Mouse (Mus musculus) embryonic facial prominence, embryonic 13.5 days (tissue): ENCODE results near the gene Pdia2. TPM values are rescaled to one million over a fixed set of nuclear protein-coding genes. Genes with fewer than 3 reads are reported as not detected.
A peak's percentile ranks its signal among the peaks of the same experiment; 100 is the strongest.

Experiments
- ATAC-seq: fragments of 200-750 bp; cut with Nextera tagmentation; 2 replicates; pipeline ENCODE4 v1.8.0; 2017; ENCODE audit warnings: low read depth; ENCODE audit not compliant: insufficient number of reproducible peaks, insufficient read depth, low FRiP score, low TSS enrichment
- H3K27ac ChIP-seq: fragments of 300-500 bp; sonication (generic); 2 replicates; pipeline ENCODE4 v1.5.1; 2015; ENCODE audit warnings: moderate library complexity, mild to moderate bottlenecking, inconsistent platforms
- H3K27me3 ChIP-seq: fragments of 300-500 bp; sonication (generic); 2 replicates; pipeline ENCODE4 v1.6.1; 2015; ENCODE audit warnings: mild to moderate bottlenecking, inconsistent platforms
- H3K36me3 ChIP-seq: fragments of 300-500 bp; sonication (generic); 2 replicates; pipeline ENCODE4 v1.6.1; 2015; ENCODE audit warnings: mild to moderate bottlenecking, inconsistent platforms
- H3K4me1 ChIP-seq: fragments of 300-500 bp; sonication (generic); 2 replicates; pipeline ENCODE4 v1.6.1; 2015; ENCODE audit warnings: inconsistent platforms
- H3K4me2 ChIP-seq: fragments of 300-500 bp; sonication (generic); 2 replicates; pipeline ENCODE4 v1.6.1; 2015; ENCODE audit warnings: moderate library complexity, mild to moderate bottlenecking, inconsistent platforms
- H3K4me3 ChIP-seq: fragments of 300-500 bp; sonication (generic); 2 replicates; pipeline ENCODE4 v1.5.1; 2015; ENCODE audit warnings: mild to moderate bottlenecking, inconsistent platforms
- H3K9ac ChIP-seq: fragments of 300-500 bp; sonication (generic); 2 replicates; pipeline ENCODE4 v1.6.1; 2015; ENCODE audit warnings: mild to moderate bottlenecking, inconsistent platforms
- H3K9me3 ChIP-seq: fragments of 300-500 bp; sonication (generic); 2 replicates; pipeline ENCODE4 v1.6.1; 2016; ENCODE audit warnings: inconsistent platforms
- WGBS: fragments of 180-500 bp; shearing (Covaris S2); methylation state at CpG from one replicate; pipeline ENCODE4 v1.1.7; 2015; ENCODE audit warnings: mixed read lengths; 5-methylcytosine and 5-hydroxymethylcytosine counted together
- polyA plus RNA-seq: library from polyadenylated mRNA; unstranded; fragments of >200 nt; fragmentation: Nextera tagmentation; extraction: Ambion mirVana; gene quantifications from 2 replicates; pipeline ENCODE4 v1.2.1, GENCODE M21; 2015

Gene Pdia2
- polyA plus RNA-seq, 1 experiment from 2014 or later: 0.28 TPM

DNA sequence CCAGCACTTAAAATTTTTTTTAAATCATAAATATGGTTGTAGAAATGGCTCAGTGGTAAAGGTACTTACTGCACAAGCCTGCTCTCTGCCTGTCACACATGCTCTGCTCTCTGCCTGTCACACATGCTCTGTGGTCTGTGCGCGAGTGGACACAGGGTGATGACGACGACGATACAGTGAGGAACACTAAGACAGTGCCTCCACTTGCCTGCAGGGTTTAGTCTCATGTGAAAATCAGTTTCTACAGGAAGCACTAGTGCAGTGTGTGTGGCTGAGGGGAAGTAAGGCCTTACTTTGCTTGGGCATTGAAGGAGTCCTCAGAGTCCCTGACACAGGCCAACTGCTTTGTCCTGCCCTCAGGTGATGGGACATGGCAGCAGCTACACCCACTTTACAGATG is 30.9 kb upstream of the Pdia2 start:
- no peak overlapping the region for H3K9ac ChIP-seq
- H3K27me3 ChIP-seq: no peaks in the 10 kb centered on the region
- H3K4me3 ChIP-seq: no peak overlapping the region
- no peaks in the 10 kb centered on the region for H3K4me1 ChIP-seq
- no peak for ATAC-seq
- H3K4me2 ChIP-seq: no peak overlapping the region
- no peaks in the 10 kb centered on the region for H3K9me3 ChIP-seq
- WGBS: 94% methylated on average over 5 of the region's 5 CpGs
- H3K36me3 ChIP-seq: peaks cover 7% of the 10 kb centered on the region; the same call in 1 of the 2 replicates
- no peak overlapping the region for H3K27ac ChIP-seq

DNA sequence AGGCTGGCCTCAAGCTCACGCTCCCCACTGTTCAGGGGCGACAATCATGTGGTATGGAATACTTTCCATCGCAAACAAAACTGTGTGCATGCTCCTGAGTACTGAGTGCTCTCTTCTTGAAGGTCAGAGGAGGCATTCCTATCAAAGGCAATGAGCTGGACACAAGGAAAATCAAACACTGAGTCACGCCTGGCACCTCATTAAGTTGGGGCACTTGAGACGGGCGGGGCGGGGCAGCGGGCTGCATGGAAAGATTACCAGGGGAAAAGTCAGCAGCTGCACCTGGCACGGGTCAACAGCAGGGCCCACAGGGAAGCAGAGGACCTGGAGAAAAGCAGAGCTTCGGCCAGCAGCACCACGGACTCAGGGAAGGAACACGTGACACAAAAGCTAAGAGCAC is 26.3 kb upstream of the Pdia2 start:
- Histone ChIP-seq H3K4me2 (no peak overlapping the region), H3K27ac (no peak overlapping the region), H3K9ac (no peak overlapping the region), H3K9me3 (no peaks in the 10 kb centered on the region), H3K4me1 (no peaks in the 10 kb centered on the region), H3K27me3 (no peaks in the 10 kb centered on the region), H3K36me3 (no peaks in the 10 kb centered on the region), H3K4me3 (no peak overlapping the region)
- 88% methylated on average over 12 of the region's 12 CpGs for WGBS
- ATAC-seq: no peak

DNA sequence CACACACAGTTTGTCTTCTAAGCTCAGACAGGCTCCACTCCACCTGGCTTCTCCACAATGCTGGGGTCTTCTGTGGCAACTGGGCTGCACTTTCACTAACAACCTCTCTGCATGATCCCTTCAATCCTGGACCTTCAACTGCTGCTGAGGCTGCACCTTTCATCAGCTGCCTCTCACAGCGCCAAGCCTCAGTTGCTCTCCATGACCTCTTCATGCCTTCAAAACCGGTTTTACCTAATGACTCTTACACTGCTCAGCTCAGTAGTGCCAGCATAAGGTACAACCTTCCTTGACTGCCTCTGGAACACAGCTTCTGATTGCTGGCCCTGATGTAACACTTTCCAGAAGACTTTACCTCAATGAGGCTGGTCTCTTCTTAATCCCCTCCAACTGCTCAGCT is 22.6 kb upstream of the Pdia2 start:
- whole genome bisulfite sequencing: 79% methylated on average over 2 of the region's 2 CpGs
- Histone ChIP-seq H3K4me2 (no peak overlapping the region), H3K9ac (no peak overlapping the region), H3K4me3 (no peak overlapping the region), H3K36me3 (peaks cover 20% of the 10 kb centered on the region), H3K4me1 (no peaks in the 10 kb centered on the region), H3K27me3 (no peaks in the 10 kb centered on the region), H3K27ac (no peak overlapping the region), H3K9me3 (no peaks in the 10 kb centered on the region)
- ATAC-seq: no peak

DNA sequence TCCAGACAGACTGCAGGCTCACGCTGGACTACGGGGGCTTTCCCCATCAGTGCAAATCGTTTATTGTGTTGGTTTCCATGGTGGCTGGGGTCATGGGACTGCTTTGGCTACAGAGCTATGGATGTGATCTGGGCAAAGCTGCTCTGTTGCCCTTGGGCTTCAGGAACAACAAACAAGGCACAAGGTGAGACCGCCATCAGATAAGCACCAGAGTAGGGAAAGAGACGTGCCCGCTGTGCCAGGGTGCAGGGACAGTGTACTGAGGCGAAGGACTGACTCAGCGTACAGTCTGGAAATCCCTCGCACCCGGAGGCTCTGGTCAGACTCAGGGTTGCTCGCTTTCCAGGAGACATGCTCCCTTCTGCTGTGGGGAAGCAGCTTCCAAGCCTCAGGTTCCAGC is 13.8 kb upstream of the Pdia2 start:
- ATAC-seq: no peak
- no peak overlapping the region for H3K4me3 ChIP-seq
- no peak overlapping the region for H3K27ac ChIP-seq
- no peak overlapping the region for H3K9ac ChIP-seq
- H3K4me2 ChIP-seq: no peak overlapping the region
- H3K9me3 ChIP-seq: no peaks in the 10 kb centered on the region
- H3K27me3 ChIP-seq: no peaks in the 10 kb centered on the region
- H3K4me1 ChIP-seq: no peaks in the 10 kb centered on the region
- H3K36me3 ChIP-seq: peaks cover 47% of the 10 kb centered on the region
- WGBS: 85% methylated on average over 11 of the region's 11 CpGs

DNA sequence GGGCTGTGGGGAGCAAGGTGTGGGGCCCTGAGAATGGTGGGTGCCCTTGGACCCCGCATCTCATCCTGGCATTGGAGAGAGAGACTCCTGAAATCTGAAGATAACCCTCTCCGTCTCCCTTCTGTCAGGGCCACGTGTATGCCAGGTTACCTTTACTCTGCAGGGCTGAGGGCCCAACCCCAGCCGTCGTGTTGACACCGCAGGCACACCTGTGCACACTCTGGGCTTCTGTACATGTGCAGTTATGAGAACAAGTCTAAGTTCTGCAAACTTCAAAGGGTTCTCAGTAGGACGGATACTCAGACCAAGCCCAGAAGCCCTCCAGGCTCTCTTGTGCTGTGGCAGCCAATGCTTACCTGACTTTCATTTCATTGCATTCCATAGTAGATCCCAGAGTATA is 13.4 kb upstream of the Pdia2 start:
- Histone ChIP-seq H3K9ac (no peak overlapping the region), H3K4me1 (no peaks in the 10 kb centered on the region), H3K27ac (no peak overlapping the region), H3K27me3 (no peaks in the 10 kb centered on the region), H3K4me2 (no peak overlapping the region), H3K36me3 (peaks cover 43% of the 10 kb centered on the region), H3K4me3 (no peak overlapping the region), H3K9me3 (no peaks in the 10 kb centered on the region)
- ATAC-seq: no peak
- WGBS: 88% methylated on average over 7 of the region's 7 CpGs

DNA sequence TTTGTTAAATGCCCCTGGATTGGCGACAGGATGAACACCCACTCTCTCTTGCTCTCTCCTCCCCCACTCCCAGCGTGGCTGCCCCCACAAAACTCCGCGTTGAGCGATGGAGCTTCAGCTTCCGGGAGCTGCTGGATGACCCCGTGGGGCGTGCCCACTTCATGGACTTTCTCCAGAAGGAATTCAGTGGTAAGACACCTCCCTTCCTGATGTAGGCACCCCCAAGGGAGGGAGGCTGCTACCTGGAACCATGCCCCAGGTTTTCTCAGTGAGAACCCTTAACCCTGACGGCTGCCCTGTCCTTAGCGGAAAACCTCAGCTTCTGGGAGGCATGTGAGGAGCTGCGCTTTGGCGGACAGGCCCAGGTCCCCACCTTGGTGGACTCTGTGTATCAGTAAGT is 8.8 kb upstream of the Pdia2 start, which contains the start of gene Arhgdig:
TSS of gene Arhgdig (minus strand) at position 101 of the 400 bp plus-strand sequence.
- Histone ChIP-seq H3K27ac (no peak within 1 kb of the TSS), H3K36me3 (peaks cover 5% of the 10 kb centered on the region), H3K4me2 (no peak within 1 kb of the TSS), H3K4me1 (peaks cover 12% of the 10 kb centered on the region), H3K9me3 (no peaks in the 10 kb centered on the region), H3K4me3 (no peak within 1 kb of the TSS), H3K9ac (no peak within 1 kb of the TSS), H3K27me3 (peaks cover 19% of the 10 kb centered on the region)
- 87% methylated on average over 12 of the region's 12 CpGs for WGBS
- no peak for ATAC-seq

DNA sequence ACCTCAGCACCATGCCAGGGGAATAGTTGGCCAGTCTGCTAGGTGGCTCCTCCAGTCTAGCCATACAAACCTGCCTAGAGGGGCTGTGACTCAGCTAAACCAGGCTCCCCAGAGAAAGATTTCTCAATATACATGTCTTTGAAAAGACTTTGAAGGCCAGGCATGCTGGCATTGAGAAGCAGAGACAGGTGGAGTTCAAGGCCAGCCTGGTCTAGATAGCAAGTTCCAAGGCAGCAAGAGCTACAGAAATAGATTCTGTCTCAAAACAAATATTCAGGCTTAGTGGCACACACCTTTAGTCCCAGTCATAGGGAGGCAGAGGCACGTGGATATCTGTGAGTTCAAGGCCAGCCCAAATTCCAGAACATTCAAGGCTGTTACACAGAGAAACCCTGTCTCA is 7.5 kb upstream of the Pdia2 start:
- H3K27me3 ChIP-seq: peaks cover 32% of the 10 kb centered on the region
- no peak overlapping the region for H3K27ac ChIP-seq
- H3K4me2 ChIP-seq: no peak overlapping the region
- H3K9me3 ChIP-seq: no peaks in the 10 kb centered on the region
- peaks cover 17% of the 10 kb centered on the region for H3K4me1 ChIP-seq
- 45% methylated on average over 1 of the region's 1 CpGs for WGBS
- ATAC-seq: no peak
- H3K4me3 ChIP-seq: no peak overlapping the region
- no peaks in the 10 kb centered on the region for H3K36me3 ChIP-seq
- H3K9ac ChIP-seq: no peak overlapping the region

DNA sequence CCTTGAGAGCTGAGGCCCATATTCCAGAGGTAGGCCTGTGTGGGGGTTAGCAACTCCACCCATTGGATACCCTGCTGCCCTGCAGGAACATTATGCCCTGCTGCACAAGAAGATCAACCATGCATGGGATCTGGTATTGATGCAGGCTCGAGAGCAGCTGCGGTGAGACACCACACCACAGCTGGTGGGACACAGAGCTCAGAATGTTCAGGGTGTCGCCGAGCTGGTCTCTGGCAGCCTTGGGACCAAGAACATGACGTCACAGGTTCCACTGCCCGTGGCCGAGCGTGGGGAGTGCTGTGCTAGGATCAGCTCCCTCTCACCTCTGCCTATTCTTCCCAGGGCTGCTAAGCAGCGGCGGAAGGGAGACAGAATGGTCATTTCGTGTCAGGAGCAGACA is 5.9 kb upstream of the Pdia2 start:
- peaks cover 48% of the 10 kb centered on the region for H3K27me3 ChIP-seq
- WGBS: 36% methylated on average over 11 of the region's 11 CpGs
- H3K27ac ChIP-seq: no peak overlapping the region
- H3K36me3 ChIP-seq: no peaks in the 10 kb centered on the region
- ATAC-seq: no peak
- no peak overlapping the region for H3K9ac ChIP-seq
- H3K4me2 ChIP-seq: no peak overlapping the region
- peaks cover 28% of the 10 kb centered on the region for H3K4me1 ChIP-seq
- no peaks in the 10 kb centered on the region for H3K9me3 ChIP-seq
- H3K4me3 ChIP-seq: no peak overlapping the region

DNA sequence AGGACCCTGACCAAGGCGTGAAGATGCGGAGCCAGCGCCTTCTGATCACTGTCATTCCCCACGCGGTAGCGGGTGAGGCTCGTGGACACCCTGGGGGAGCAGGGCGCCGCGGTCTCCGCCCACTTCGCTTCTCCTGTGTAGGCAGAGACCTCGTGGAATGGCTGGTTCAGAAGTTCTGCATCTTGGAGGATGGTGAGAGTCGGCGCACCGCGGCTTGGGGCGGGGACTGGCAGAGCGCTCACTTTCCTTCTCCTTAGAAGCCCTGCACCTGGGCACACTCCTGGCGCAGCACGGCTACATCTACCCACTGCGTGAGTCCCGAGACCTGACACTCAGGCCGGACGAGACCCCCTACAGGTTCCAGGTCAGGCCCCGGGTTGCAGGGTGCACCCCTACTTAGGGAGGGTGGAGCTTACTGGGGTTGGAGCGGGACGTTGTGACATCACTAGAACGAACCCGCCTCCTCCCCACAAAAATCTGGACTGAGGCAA is 4.5 kb upstream of the Pdia2 start:
- H3K9me3 ChIP-seq: no peaks in the 10 kb centered on the region
- 1% methylated on average over 30 of the region's 30 CpGs for WGBS
- H3K27ac ChIP-seq: no peak overlapping the region
- peaks cover 59% of the 10 kb centered on the region for H3K27me3 ChIP-seq
- peak overlapping the region; percentile 56 for H3K4me3 ChIP-seq
- peak overlapping the region; percentile 97 for H3K4me2 ChIP-seq
- peak overlapping the region; percentile 60 for H3K9ac ChIP-seq
- peaks cover 28% of the 10 kb centered on the region for H3K4me1 ChIP-seq
- ATAC-seq: no peak
- H3K36me3 ChIP-seq: no peaks in the 10 kb centered on the region

DNA sequence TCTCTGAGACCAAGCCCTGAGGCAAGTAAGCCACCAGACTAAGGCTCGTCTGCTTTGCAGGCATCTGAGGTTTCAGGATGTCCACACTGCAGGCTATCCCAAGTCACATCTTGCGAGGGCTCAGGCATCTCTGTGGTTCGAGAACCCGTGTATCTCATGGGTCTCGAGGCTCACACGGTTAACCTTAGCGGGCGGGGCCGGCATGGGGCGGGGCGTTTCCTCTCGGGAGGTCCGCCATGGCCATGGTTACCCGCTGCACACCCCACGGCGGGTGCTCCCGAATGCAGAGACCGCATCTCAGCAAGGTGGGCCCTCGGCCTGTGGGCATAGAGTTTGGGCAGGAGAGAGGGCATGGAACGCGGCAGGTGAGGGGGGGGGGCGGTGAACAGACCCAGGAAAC is 3.9 kb upstream of the Pdia2 start, which contains the start of gene Rgs11:
TSS of gene Rgs11 (plus strand) at position 215 of the 400 bp plus-strand sequence.
- Histone ChIP-seq H3K36me3 (peaks cover 5% of the 10 kb centered on the region), H3K9ac (peak within 1 kb of the TSS; percentile 60), H3K27me3 (peaks cover 59% of the 10 kb centered on the region), H3K4me1 (peaks cover 28% of the 10 kb centered on the region), H3K9me3 (no peaks in the 10 kb centered on the region), H3K27ac (no peak within 1 kb of the TSS), H3K4me3 (peak within 1 kb of the TSS; percentile 56), H3K4me2 (peak within 1 kb of the TSS; percentile 97)
- ATAC-seq: no peak
- under 1% methylated on average over 22 of the region's 22 CpGs for WGBS

DNA sequence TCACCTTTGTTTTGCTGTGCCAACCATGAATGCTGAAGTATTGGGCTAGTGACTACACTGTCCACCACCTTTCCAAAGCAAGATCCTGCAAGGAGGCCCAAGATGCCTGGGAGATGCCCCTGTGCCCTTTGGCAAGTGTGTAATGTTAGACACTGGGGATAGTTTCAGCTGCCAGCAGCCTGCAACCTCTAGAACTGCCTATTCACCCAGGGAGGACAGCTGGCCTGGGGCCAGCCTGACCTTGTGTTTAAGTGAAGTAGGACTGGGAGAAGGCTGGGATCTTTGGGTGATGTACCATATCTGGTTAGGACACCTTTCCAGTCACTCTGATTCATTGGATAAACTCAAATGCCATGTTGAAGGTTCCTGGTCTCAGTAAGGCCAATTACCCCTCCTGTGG is 3.1 kb upstream of the Pdia2 start:
- Histone ChIP-seq H3K4me3 (no peak overlapping the region), H3K4me2 (no peak overlapping the region; the same call in 1 of the 2 replicates), H3K36me3 (peaks cover 12% of the 10 kb centered on the region), H3K9ac (no peak overlapping the region), H3K27ac (no peak overlapping the region), H3K27me3 (peaks cover 59% of the 10 kb centered on the region), H3K9me3 (no peaks in the 10 kb centered on the region), H3K4me1 (peaks cover 28% of the 10 kb centered on the region)
- no peak for ATAC-seq

DNA sequence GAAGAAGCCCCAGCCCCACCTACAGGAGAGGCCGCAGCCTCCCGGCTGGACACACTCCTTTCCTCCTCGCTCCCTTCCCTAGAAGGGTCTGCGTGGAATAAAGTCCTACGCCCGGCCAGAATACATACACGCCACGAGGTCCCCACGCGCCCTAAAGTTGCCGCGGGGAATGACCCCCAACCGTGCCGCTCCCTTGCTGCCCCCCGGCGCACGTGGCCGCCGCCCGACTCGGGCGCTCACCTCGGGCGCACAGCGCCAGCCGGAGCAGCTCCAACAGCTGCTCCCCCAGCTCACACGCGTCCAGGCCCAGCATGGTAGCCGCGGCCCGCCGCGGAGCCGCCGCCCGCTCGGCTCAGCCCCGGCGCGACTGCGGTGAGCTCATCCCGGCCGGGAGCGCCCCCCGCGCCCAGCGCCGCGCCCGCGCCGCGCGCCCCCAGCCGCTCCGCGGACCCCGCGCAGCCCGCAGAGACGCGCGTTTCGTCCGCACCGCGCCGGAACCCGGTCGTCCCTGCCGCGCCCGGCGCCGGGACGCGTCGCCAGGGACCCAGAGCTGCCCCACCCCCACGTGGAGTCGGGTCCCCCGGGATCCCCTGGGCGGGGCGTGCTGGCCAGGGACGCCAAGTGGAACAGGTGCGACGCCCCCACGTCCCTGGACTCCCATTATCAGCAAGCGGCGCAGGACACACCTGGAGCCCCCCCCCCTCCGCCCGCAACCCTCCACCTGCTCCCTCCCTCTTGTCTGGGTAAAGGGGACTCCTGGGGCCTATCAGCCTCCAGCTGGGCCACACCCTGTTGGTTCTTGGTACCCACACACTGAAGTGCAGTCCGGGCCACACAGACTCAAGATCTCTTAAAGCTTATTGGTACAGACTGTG is 2.2 kb upstream of the Pdia2 start:
- Histone ChIP-seq H3K4me2 (peak overlapping the region; percentile 97), H3K4me1 (peaks cover 28% of the 10 kb centered on the region), H3K9ac (peak overlapping the region; percentile 76), H3K27me3 (peaks cover 59% of the 10 kb centered on the region), H3K27ac (no peak overlapping the region), H3K4me3 (peak overlapping the region; percentile 60), H3K9me3 (no peaks in the 10 kb centered on the region), H3K36me3 (peaks cover 20% of the 10 kb centered on the region)
- WGBS: 1% methylated on average over 89 of the region's 92 CpGs
- ATAC-seq: peak; percentile 33; the same call in 1 of the 2 replicates
